Mouse (Mus musculus): ENCODE results near the gene Copg1.
A peak's percentile ranks its signal among the peaks of the same experiment; 100 is the strongest.

The Copg1 gene

GRCm38 (mm10) chr6:87887594-87888233 is at the start of gene Copg1:
Copg1 (plus strand) TSS chr6:87887814.
- DNase-seq: peak; percentile 98

- peak; percentile 99 for DNase-seq
These were observed 48.9 kb upstream of the Copg1 start, which contains the start of gene Isy1 for GRCm38 (mm10) chr6:87838551-87839197. Isy1 (minus strand) TSS chr6:87838798.

GRCm38 (mm10) chr6:87839797-87840341 is 47.7 kb upstream of the Copg1 start:
- no peak for DNase-seq

DNA sequence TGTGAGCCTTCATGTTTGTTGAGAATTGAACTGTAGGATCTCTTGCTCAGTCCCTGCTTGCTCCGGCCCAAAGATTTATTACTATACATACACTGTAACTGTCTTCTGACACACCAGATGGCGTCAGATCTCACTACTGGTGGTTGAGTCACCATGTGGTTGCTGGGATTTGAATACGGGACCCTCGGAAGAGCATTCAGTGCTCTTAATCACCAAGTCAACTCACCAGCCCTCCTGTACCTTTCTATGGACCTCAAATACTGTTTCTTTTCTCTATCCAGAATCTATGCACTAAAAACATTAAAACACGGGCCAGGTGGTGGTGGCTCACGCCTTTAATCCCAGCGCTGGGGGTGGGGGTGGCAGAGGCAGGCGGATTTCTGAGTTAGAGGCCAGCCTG is 46.0 kb upstream of the Copg1 start:
- no peak for DNase-seq

- peak; percentile 38 for DNase-seq
These were observed 45.4 kb upstream of the Copg1 start for GRCm38 (mm10) chr6:87842254-87842653.

DNA sequence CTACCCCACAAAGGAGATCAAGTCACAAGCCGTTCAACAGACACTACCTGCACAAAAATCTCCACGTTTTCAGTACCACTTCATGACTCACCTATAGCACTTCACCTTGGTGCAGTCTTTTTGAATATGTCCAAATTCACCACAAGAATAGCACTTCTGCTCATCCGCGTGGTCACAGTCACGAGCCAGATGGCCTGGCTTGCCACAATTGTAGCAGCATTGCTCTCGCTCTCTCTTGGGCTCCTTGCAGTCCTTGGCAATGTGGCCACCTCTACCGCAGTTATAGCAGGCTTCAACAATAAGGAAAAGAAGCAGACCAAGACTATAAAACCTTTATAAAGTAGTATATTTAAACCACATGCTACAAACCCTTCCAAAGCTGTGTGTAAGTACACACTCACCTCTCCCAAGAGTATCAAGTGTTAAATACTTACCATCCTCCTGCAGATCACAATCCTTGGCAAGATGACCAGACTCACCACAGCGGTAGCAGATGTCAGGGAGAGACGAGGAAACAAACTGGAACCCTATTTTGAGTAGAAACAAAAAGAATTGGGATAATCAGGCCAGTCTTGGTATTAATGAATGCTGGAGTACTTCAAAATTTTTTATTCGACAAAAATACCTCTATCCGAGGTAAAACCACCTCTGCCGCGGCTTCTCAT is 42.5 kb upstream of the Copg1 start:
- no peak for DNase-seq

DNA sequence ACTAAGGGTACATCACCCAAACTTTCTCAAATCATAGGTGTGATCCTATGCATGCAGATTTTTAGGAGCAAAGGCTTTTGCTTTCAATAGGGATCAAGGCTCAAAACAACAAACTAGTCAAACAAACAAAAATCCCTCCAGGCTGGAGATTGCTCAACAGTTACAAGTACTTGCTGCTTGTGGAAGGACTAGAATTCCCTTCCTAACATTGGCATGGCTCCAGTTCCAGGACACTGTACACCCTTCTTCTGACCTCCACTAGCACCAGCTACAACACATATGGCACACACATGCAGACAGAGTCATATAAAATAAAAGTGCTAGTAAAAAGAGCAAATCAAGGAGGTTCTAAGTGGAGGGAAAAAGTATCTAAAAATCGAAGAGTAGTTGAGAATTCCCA is 40.8 kb upstream of the Copg1 start:
- DNase-seq: no peak

- DNase-seq: peak; percentile 31
These were observed 37.8 kb upstream of the Copg1 start for GRCm38 (mm10) chr6:87849780-87850154.

- DNase-seq: no peak
These were observed 37.3 kb upstream of the Copg1 start for GRCm38 (mm10) chr6:87850155-87850899.

- peak; percentile 98 for DNase-seq
These were observed 36.6 kb upstream of the Copg1 start, which contains the start of gene Cnbp for GRCm38 (mm10) chr6:87850900-87851614. Cnbp (minus strand) TSS chr6:87851106.

DNA sequence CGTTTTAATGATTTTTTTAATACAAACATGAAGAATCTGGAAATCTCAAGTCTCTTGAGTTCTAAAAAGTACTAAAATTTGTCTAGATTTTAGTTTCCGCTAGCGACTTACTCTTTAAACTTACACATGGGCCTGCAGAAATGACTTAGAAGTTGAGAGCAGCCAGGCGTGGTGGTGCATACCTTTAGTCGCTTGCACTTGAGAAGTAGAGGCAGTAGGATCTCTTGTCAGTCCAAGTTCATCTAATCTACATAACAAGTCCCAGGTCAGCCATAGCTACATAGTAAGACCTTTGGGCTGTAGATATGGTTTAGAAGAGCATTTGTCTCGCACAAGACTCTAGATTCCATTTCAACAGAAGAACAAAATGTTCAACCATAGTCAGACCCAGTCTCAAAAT is 35.7 kb upstream of the Copg1 start:
- no peak for DNase-seq

GRCm38 (mm10) chr6:87853446-87853845 is 34.2 kb upstream of the Copg1 start:
- DNase-seq: no peak

- DNase-seq: no peak
These were observed 30.5 kb upstream of the Copg1 start for GRCm38 (mm10) chr6:87857071-87857470.

DNA sequence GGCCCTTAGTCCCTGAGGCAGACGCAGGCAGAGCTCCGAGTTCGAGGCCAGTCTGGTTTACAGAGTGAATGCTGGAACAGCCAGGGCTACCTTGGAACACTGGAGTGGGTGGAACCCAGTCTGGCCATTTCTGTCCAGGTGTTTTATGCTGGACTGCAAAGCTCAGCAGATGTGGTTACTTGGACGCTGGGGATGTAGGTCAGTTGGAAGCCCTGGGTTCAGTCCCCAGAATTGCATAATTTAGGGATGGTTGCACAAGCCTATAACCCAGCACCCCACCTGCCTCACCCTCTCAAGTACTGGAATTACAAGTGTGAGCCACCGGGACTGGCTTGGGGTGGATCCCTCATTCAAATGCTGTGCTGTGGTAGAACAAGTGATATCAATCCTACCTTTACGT is 21.4 kb upstream of the Copg1 start:
- no peak for DNase-seq

DNA sequence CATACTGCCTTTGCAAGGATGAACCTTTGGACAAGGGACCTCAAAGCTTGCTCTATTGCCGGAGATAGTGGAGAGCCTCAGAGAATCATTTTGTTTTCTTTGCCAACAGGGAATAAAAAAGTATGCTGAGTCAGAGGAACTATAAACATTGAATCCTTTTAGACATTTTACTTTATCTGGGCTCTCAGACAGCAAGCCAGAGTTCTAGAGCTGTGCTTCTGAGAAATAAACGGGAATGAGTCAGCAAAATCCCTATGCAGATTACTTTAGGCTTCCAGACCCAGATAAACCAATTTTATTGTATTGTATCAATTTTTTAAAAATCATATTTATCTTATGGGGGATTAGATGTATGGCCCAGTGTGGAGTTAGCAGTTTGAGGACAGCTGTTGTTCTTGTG is 20.4 kb upstream of the Copg1 start:
- DNase-seq: no peak

GRCm38 (mm10) chr6:87868871-87869506 is 18.6 kb upstream of the Copg1 start:
- no peak for DNase-seq

DNA sequence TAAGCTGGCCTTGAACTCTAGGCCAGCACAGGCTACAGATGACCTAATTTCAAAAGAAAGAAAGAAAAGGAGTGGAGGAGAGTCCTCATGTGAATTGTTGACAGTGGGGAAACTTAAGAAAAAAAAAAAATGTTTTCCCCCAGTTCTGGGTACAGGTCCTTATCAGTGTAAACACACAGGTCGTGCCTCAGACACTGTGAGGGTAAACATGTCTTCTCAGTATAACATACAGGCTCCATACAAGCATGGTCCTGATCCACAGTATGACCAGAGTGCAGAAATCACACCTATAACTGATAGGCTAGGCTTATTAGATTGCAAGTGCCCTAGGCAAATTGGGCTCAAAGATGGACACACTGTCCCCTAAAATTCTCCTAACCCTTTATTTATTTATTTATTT is 17.2 kb upstream of the Copg1 start:
- DNase-seq: no peak

DNA sequence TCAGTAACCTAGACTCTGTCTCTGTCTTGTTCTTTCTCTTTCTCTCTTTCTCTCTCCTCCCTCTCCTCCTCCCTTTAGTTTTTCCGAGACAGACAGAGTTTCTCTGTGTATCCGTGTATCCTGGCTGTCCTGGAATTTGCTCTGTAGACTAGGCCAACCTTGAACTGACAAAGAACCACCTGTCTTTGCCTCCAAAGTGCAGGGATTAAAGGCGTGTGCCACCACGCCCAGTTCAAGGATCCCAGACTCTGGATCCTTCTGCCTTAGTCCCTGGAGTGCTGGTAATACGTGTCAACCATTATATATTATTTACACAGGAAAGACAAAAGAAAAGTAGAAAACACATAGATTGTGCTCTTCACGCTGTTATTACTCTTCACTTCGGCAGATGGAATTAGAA is 16.4 kb upstream of the Copg1 start:
- no peak for DNase-seq

GRCm38 (mm10) chr6:87873104-87873503 is 14.5 kb upstream of the Copg1 start:
- DNase-seq: no peak

DNA sequence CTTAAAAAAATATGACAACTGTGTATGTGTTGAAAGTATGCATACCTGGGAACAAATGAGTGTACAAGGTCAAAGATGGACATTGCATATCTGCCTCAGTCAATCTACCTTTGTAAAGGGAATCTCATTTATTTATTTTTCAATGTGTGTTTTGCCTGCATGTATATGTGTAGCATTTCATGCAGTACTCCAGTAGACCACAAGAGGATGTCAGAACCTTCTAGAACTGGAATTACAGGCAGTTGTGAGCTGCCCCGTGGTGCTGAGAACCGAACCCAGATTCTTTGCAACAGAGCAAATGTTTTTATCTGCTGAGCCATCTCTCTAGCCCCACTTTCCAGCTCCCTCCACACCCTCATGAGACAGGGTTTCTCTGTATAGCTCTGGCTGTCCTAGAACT is 13.7 kb upstream of the Copg1 start:
- DNase-seq: no peak

GRCm38 (mm10) chr6:87875083-87875482 is 12.5 kb upstream of the Copg1 start:
- DNase-seq: no peak

- DNase-seq: no peak
These were observed 12.1 kb upstream of the Copg1 start for GRCm38 (mm10) chr6:87875562-87875961.
